Mouse (Mus musculus): ENCODE measurements around the gene Cela1. TPM values are rescaled to one million over a fixed set of nuclear protein-coding genes. Genes with fewer than 3 reads are reported as not detected.

Gene Cela1
- total RNA-seq, 2 experiments from 2014 or later: 2.4 to 3.3 TPM

- Histone ChIP-seq H3K27ac (no peak overlapping the region), H3K4me3 (no peak overlapping the region)
- no peak for TF ChIP-seq CTCF (IDR thresholded peaks at IDR 0.05)
- no peak for DNase-seq (ENCODE audit: extremely low spot score in 1 of 2, low spot score in 2 of 2)
- intact Hi-C loops (cut with DNase I): no loop called here
Observed at GRCm38 (mm10) chr15:100701108-100701507, 13.4 kb upstream of the Cela1 start.

- TF ChIP-seq CTCF (IDR thresholded peaks at IDR 0.05): no peak
- no peak overlapping the region for H3K4me3 ChIP-seq
- no peak overlapping the region for H3K27ac ChIP-seq
- no peak for DNase-seq (ENCODE audit: extremely low spot score in 1 of 2, low spot score in 2 of 2)
- intact Hi-C loops (cut with DNase I): no loop called here
Observed at GRCm38 (mm10) chr15:100700424-100700823, 12.7 kb upstream of the Cela1 start.

- no peak for DNase-seq (ENCODE audit: extremely low spot score in 1 of 2, low spot score in 2 of 2)
- no peak for TF ChIP-seq CTCF (IDR thresholded peaks at IDR 0.05)
- Histone ChIP-seq H3K27ac (no peak overlapping the region), H3K4me3 (no peak overlapping the region)
- intact Hi-C loops (cut with DNase I): no loop called here
Observed at GRCm38 (mm10) chr15:100699386-100699785, 11.7 kb upstream of the Cela1 start.

GRCm38 (mm10) chr15:100698078-100698477 lies 10.4 kb upstream of the Cela1 start:
- intact Hi-C loops (cut with DNase I): no loop called here
- no peak for TF ChIP-seq CTCF (IDR thresholded peaks at IDR 0.05)

GRCm38 (mm10) chr15:100694406-100694805 lies 6.7 kb upstream of the Cela1 start:
- intact Hi-C loops (cut with DNase I): no loop called here
- TF ChIP-seq CTCF (IDR thresholded peaks at IDR 0.05): no peak
- no peak for DNase-seq (ENCODE audit: extremely low spot score in 1 of 2, low spot score in 2 of 2)
- H3K27ac ChIP-seq: no peak overlapping the region
- H3K4me3 ChIP-seq: no peak overlapping the region

More at GRCm38 (mm10) chr15:100698078-100698477, 10.4 kb upstream of the Cela1 start:
- H3K27ac ChIP-seq: no peak overlapping the region
- no peak for DNase-seq (ENCODE audit: extremely low spot score in 1 of 2, low spot score in 2 of 2)
- no peak overlapping the region for H3K4me3 ChIP-seq

- no peak overlapping the region for H3K4me3 ChIP-seq
- no peak for DNase-seq (ENCODE audit: extremely low spot score in 1 of 2, low spot score in 2 of 2)
- no peak overlapping the region for H3K27ac ChIP-seq
- TF ChIP-seq CTCF (IDR thresholded peaks at IDR 0.05): no peak
- intact Hi-C loops (cut with DNase I): no loop called here
Observed at GRCm38 (mm10) chr15:100691990-100692389, 4.3 kb upstream of the Cela1 start.

GRCm38 (mm10) chr15:100686989-100687388 lies 732 bp downstream of the Cela1 start:
- no peak for TF ChIP-seq CTCF (IDR thresholded peaks at IDR 0.05)
- intact Hi-C loops (cut with DNase I): no loop called here
- peak; percentile 28 to 58 for DNase-seq (ENCODE audit: extremely low spot score in 1 of 2, low spot score in 2 of 2)
- Histone ChIP-seq H3K27ac (no peak overlapping the region), H3K4me3 (no peak overlapping the region)

GRCm38 (mm10) chr15:100686434-100686833 lies 1.3 kb downstream of the Cela1 start:
- no peak for TF ChIP-seq CTCF (IDR thresholded peaks at IDR 0.05)
- H3K4me3 ChIP-seq: no peak overlapping the region

GRCm38 (mm10) chr15:100685849-100686248 lies 1.9 kb downstream of the Cela1 start:
- TF ChIP-seq CTCF (IDR thresholded peaks at IDR 0.05): no peak
- intact Hi-C loops (cut with DNase I): no loop called here

More at GRCm38 (mm10) chr15:100686434-100686833, 1.3 kb downstream of the Cela1 start:
- H3K27ac ChIP-seq: no peak overlapping the region
- DNase-seq (ENCODE audit: extremely low spot score in 1 of 2, low spot score in 2 of 2): peak in 1 of 2 experiments; percentile 16
- intact Hi-C loops (cut with DNase I): no loop called here

GRCm38 (mm10) chr15:100685255-100685654 lies 2.5 kb downstream of the Cela1 start:
- no peak for TF ChIP-seq CTCF (IDR thresholded peaks at IDR 0.05)
- no peak overlapping the region for H3K27ac ChIP-seq
- intact Hi-C loops (cut with DNase I): no loop called here
- DNase-seq (ENCODE audit: extremely low spot score in 1 of 2, low spot score in 2 of 2): no peak
- no peak overlapping the region for H3K4me3 ChIP-seq

More at GRCm38 (mm10) chr15:100685849-100686248, 1.9 kb downstream of the Cela1 start:
- DNase-seq (ENCODE audit: extremely low spot score in 1 of 2, low spot score in 2 of 2): no peak
- Histone ChIP-seq H3K27ac (no peak overlapping the region), H3K4me3 (no peak overlapping the region)

- no peak for DNase-seq (ENCODE audit: extremely low spot score in 1 of 2, low spot score in 2 of 2)
- intact Hi-C loops (cut with DNase I): loop anchor here (5.0 kb wide), 3 partner anchors 72 to 217 kb away; partner anchors contain the start of genes Letmd1 and Tfcp2
- no peak overlapping the region for H3K27ac ChIP-seq
- H3K4me3 ChIP-seq: no peak overlapping the region
- TF ChIP-seq CTCF (IDR thresholded peaks at IDR 0.05): no peak
Observed at GRCm38 (mm10) chr15:100684450-100684849, 3.3 kb downstream of the Cela1 start.

- Histone ChIP-seq H3K27ac (no peak overlapping the region), H3K4me3 (no peak overlapping the region)
- intact Hi-C loops (cut with DNase I): loop anchor here (5.0 kb wide), 3 partner anchors 71 to 216 kb away; partner anchors contain the start of genes Letmd1 and Tfcp2
- peak; percentile 70 to 77 for DNase-seq (ENCODE audit: extremely low spot score in 1 of 2, low spot score in 2 of 2)
- peak; percentile 76 for TF ChIP-seq CTCF (IDR thresholded peaks at IDR 0.05)
Observed at GRCm38 (mm10) chr15:100683041-100683440, 4.7 kb downstream of the Cela1 start.

- Histone ChIP-seq H3K4me3 (no peak overlapping the region), H3K27ac (no peak overlapping the region)
- intact Hi-C loops (cut with DNase I): loop anchor here (5.0 kb wide), 3 partner anchors 69 to 214 kb away; partner anchors contain the start of genes Letmd1 and Tfcp2
- no peak for DNase-seq (ENCODE audit: extremely low spot score in 1 of 2, low spot score in 2 of 2)
- no peak for TF ChIP-seq CTCF (IDR thresholded peaks at IDR 0.05)
Observed at GRCm38 (mm10) chr15:100681770-100682169, 6.0 kb downstream of the Cela1 start.
